Mouse (Mus musculus) gastrocnemius, postnatal 4 days (tissue): ENCODE measurements around the gene Popdc3. TPM values are rescaled to one million over a fixed set of nuclear protein-coding genes. Genes with fewer than 3 reads are reported as not detected.
"Not testable (repeated sequence)": the region's sequence is repeated elsewhere in the genome, so short reads cannot be mapped to it uniquely, and the experiment has no call there.

ENCODE experiments used
- DNase-seq, 2 experiments: peaks; one replicate each; pipeline ENCODE4 v3.0.0; 2021 to 2022; ENCODE audit warnings: low spot score in 2 of 2, mixed read lengths in 2 of 2
- total RNA-seq, 2 experiments: library from RNA; stranded (reverse); gene quantifications; 2 replicates each; pipeline ENCODE4 v1.2.3; 2021

Gene Popdc3
- total RNA-seq, 2 experiments from 2014 or later: 36.0 to 38.7 TPM

GRCm38 (mm10) chr10:45303315-45304036 is 125.6 kb downstream of the Popdc3 start:
- DNase-seq: no peak

- no peak for DNase-seq
Measured at GRCm38 (mm10) chr10:45305173-45305572, 127.3 kb downstream of the Popdc3 start.

- no peak for DNase-seq
Measured at GRCm38 (mm10) chr10:45311129-45311528, 133.2 kb downstream of the Popdc3 start.

GRCm38 (mm10) chr10:45311624-45312023 is 133.7 kb downstream of the Popdc3 start:
- DNase-seq: peak in 1 of 2 experiments; percentile 62

- no peak for DNase-seq
Measured at GRCm38 (mm10) chr10:45314865-45315264, 137.0 kb downstream of the Popdc3 start.

- DNase-seq: no peak
Measured at GRCm38 (mm10) chr10:45318922-45319321, 141.0 kb downstream of the Popdc3 start.

- DNase-seq: no peak
Measured at GRCm38 (mm10) chr10:45320296-45320695, 142.4 kb downstream of the Popdc3 start.

GRCm38 (mm10) chr10:45324159-45324558 is 146.3 kb downstream of the Popdc3 start:
- DNase-seq: no peak

GRCm38 (mm10) chr10:45328196-45329000 is 150.5 kb downstream of the Popdc3 start:
- DNase-seq: no peak

- no peak for DNase-seq
Measured at GRCm38 (mm10) chr10:45334925-45335324, 157.0 kb downstream of the Popdc3 start.

GRCm38 (mm10) chr10:45335434-45336422 is 157.8 kb downstream of the Popdc3 start, which contains the start of gene Bves:
Gene Bves (plus strand): TSS chr10:45335772.
- DNase-seq: peak; percentile 34 to 57

GRCm38 (mm10) chr10:45339106-45339505 is 161.2 kb downstream of the Popdc3 start:
- DNase-seq: no peak

- DNase-seq: no peak
Measured at GRCm38 (mm10) chr10:45344381-45344780, 166.5 kb downstream of the Popdc3 start.

GRCm38 (mm10) chr10:45345217-45345616 is 167.3 kb downstream of the Popdc3 start:
- DNase-seq: no peak

- not testable (repeated sequence) for DNase-seq
Measured at GRCm38 (mm10) chr10:45348143-45348542, 170.2 kb downstream of the Popdc3 start.

GRCm38 (mm10) chr10:45356091-45356490 is 178.2 kb downstream of the Popdc3 start:
- DNase-seq: no peak

- DNase-seq: no peak
Measured at GRCm38 (mm10) chr10:45363396-45363795, 185.5 kb downstream of the Popdc3 start.

- DNase-seq: no peak
Measured at GRCm38 (mm10) chr10:45366987-45367705, 189.2 kb downstream of the Popdc3 start.
